Mouse (Mus musculus) kidney, postnatal 36 days (tissue): ENCODE measurements at regions not wholly inside any gene's neighbourhood (a gene's known extent, or its start where the extent isn't known, plus 50 kb on each side); places are given as distances from the start of the nearest gene placed in this dataset.

ENCODE experiments used
- DNase-seq, 2 experiments: peaks; one replicate each; pipeline ENCODE4 v3.0.0; 2021 to 2022; ENCODE audit warnings: mixed read lengths in 2 of 2

DNA sequence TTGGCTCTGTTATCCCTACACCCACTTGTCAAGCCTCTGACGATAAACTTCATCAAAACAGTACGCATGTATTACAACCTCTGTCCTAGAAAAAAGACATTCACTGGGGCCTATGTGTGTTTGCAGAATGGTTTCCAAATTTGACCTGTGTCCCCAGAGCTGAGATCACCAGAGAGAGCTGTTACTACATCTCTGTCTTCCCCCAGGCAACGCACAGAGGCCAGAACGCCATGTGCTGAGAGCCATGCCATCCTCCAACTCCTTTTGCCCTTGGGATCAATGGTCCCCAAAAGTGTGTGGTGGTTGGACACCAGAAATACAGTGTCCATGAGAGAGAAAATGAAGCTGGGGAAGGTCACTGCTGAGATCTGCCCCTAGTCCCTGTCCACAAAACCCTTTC lies 137.1 kb downstream of the Tomm20 start:
- DNase-seq: no peak

GRCm38 (mm10) chr8:126807171-126807768 lies 138.4 kb downstream of the Tomm20 start:
- DNase-seq: peak; percentile 74 to 84

DNA sequence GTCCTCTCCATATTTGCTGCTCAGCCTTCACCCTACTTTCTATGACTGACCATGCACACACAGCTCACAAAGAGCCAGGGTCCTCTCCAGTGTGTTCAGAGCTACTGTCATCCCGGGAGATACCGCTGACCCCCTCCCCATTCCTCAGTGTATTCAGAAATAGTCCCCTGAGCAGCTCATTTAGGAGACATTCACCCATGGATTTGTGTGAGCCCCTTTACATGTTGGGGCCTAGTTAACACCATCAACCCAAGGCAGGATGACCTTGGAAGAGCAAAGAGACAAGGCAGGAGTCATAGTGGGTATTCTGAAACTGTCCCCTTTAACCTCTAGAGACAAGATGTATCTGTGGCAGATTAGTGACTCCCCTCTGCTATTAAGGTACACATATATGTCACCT lies 139.1 kb downstream of the Tomm20 start:
- no peak for DNase-seq

GRCm38 (mm10) chr8:126806181-126806560 lies 139.5 kb downstream of the Tomm20 start:
- peak in 1 of 2 experiments; percentile 75 for DNase-seq

DNA sequence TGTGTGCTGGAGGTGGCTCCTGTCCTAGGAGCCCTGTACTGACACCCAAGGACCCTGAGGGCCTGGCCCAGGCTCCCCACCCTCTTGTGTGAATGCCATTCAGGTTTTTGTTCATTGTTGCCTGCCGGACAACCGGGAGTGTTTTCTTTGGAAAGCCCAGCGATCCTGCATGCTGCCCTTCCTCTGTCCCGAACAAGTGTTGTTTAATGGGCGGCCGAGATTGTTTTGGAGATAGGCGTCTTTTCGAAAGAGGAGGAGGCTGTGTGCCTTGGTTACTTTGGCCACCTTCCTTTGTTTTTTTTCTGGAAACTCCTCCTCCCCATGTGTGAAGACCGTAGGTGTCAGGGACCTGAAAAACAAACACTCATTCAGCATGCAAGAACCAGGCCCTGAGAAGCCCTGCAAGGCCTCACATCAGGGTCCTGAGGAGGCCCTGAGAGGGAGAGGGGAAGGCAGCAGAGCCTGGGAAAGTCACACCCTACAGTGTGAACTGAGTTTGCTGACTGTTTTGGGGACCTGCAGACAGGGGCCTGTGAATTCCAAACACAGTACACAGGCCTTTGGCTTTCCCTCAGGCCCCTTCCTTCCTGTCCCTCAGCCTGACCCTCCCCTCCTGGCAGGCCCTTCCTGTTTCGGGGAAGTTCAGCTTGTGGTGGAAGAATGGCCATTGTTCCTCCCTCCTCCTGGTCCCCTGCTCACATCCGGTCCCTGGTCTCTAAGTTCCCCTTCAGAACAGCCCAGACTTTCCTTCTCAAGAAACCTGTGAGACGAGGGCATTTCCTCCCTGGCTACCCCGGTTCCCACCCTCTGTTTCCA lies 140.1 kb downstream of the Tomm20 start:
- DNase-seq: peak; percentile 78 to 85

DNA sequence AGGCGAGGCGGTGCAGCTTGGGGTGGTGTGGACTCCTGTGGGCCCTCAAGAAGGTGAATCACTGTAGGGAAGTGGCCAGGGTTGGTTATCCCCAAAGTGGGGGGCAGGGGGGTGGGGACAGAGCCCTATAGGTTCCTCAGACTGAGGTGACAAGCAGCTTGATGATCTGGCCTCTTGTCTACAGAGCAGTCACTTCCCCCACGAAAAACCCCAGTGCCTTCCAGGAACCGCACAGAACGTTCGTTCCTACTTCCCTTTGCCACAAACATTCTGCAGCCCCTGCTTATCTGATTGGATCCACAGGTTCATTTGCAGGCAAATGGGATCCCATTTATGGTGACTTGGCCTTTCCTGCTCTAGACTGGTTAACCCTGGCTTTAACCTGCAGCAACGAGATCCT lies 141.5 kb downstream of the Tomm20 start:
- peak; percentile 27 to 39 for DNase-seq

DNA sequence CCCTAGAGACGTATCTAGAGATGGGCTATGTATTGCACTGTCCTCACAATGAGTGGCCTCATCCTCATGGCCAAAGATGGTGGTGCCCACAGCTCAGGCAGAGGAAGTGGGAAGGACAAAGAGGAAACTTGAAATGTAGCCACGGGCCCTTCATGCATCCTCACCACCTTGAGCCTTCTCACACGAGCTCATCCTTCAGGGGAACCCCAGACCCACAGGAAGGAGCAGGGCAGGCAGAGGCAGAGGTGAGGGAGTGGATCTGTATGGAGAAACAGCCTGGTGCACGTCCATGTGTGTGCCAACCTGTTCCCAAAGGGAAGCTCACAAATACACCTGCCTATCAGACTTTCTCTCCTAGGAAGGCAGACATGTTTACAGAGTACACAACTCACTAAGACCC lies 143.0 kb downstream of the Tomm20 start:
- DNase-seq: no peak

GRCm38 (mm10) chr8:126800976-126801375 lies 144.7 kb downstream of the Tomm20 start:
- no peak for DNase-seq

DNA sequence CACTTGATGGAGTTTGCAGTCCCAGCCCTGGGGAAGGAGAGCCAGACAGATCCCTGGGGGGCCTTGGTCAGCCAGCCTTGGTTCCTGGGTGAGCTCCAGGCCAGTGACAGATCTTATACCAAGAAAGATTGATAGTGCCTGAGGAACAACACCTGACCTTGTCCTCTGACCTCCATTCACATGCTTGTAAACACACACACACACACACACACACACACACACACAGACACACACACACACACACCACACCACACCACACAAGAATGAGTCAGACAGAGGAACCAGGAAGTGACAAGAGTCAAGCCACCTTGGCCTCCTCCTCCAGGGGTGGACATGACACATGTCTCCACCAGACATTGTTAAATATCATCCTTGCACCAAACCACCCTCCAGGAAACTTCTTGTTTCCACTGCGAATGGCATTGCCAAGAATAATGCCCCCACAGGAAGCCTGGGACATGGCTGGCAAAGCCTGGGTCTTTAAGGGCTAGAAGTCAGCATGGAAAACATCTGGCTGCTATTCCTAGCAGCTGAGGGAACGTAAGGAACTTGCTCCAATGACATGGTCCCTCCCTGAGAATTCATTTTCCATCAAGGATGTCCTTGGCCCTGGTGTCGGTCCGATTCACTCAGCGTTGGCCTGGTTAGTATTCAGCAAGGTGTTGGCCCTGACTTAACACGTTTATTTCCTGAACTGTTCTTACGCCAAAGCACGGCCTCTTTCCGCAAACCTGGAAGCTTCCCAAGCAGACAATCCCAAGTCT lies 147.9 kb downstream of the Tomm20 start:
- DNase-seq: peak; percentile 38 to 57

- DNase-seq: peak in 1 of 2 experiments; percentile 57
These were observed 152.0 kb downstream of the Tomm20 start for GRCm38 (mm10) chr8:126793657-126794056.

GRCm38 (mm10) chr8:126791069-126791468 lies 154.6 kb downstream of the Tomm20 start:
- DNase-seq: no peak

GRCm38 (mm10) chr8:126790214-126790613 lies 155.4 kb downstream of the Tomm20 start:
- no peak for DNase-seq

DNA sequence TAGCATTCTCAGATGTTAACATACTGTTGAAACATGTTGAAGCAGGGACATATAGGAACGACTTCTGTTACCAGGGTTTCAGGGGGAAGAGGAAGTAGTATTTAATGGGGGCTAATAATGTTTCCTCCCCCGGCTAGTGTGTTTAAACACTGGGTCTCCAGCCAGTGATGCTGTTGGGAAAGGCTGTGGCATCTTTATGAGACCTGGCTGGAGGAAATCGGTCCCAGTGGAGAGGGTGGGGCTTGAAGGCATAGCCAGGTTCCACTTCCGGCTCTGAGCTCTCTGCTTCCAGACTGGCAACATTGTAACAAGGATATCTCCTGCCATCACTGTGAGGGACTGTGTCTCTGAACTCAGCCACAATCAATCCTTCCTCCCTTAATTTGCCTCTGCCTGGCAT lies 156.6 kb downstream of the Tomm20 start:
- DNase-seq: peak; percentile 43 to 48

DNA sequence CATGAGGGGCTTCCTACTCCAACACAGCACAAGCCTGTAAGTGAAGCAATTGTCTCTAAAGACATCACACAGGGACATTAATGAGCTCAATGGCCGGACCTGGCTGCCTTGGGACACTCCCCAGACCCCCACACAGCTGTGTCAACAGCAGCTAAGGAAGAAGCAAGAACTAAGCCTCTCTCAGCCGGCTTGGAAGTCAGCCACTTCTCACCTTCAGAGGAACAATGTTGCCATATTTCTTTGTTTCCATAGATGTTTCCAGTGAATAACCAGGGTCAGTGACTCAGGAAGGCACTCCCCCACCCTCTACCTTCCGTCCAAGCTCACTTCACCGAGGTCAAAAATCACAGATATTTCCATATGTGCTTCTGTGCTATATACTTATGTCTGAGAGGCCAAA lies 157.0 kb downstream of the Tomm20 start:
- DNase-seq: peak; percentile 53 to 56

GRCm38 (mm10) chr8:126787398-126787797 lies 158.2 kb downstream of the Tomm20 start:
- DNase-seq: no peak

- no peak for DNase-seq
These were observed 160.4 kb downstream of the Tomm20 start for GRCm38 (mm10) chr8:126785211-126785610.

- no peak for DNase-seq
These were observed 161.0 kb downstream of the Tomm20 start for GRCm38 (mm10) chr8:126784604-126785003.

DNA sequence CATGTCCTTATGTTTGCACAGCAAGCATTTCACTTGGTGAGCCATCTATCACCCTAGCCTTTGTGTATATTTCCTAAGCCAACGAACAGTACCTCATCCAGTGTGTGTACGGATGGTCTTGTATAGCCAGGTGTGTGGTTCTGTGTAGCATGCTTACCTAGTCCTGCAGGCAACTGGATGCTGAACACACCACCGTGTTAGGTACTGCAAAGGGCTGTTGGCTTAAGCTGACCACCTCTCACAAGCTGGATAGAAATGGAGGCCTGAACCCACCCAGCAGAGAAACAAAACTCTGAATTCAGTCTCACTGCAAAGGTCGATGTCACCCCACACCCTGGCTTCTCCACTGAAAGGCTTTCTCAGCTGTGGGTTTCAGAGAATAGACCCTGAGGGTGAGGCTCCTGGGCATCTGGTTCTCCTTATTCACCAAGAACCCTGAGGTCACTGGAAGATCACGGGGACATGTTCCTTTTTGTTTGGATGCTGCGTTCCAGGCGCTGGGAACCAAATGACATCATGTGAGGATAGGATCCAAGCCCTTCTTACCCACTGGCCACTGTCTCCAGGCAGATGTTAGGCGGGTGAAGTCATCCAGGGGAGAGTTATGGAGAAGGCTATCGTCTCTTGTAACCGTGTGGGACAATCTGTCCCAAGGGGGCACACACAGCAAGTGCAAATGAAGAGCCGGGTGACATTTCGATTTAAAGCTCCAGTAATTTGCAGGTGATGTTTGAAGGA lies 161.8 kb downstream of the Tomm20 start:
- DNase-seq: no peak

GRCm38 (mm10) chr8:126778673-126779072 lies 167.0 kb downstream of the Tomm20 start:
- no peak for DNase-seq

- no peak for DNase-seq
These were observed 167.5 kb downstream of the Tomm20 start for GRCm38 (mm10) chr8:126778131-126778530.

- DNase-seq: peak in 1 of 2 experiments; percentile 22
These were observed 168.8 kb downstream of the Tomm20 start for GRCm38 (mm10) chr8:126776605-126777469.

- no peak for DNase-seq
These were observed 170.3 kb downstream of the Tomm20 start for GRCm38 (mm10) chr8:126775334-126775733.
